Mouse (Mus musculus) embryonic facial prominence, embryonic 11.5 days (tissue): ENCODE data around the gene Pgpep1. TPM values are rescaled to one million over a fixed set of nuclear protein-coding genes. Genes with fewer than 3 reads are reported as not detected.

Experiments
- ATAC-seq: fragments of 200-750 bp; cut with Nextera tagmentation; replicated peaks from 2 replicates; pipeline ENCODE4 v1.8.0; 2017; ENCODE audit warnings: low read depth; ENCODE audit not compliant: insufficient number of reproducible peaks, low FRiP score, low TSS enrichment
- DNase-seq: peaks from one replicate; pipeline ENCODE4 v3.0.0-alpha.2; 2015; ENCODE audit warnings: low spot score
- H3K27ac ChIP-seq: fragments of 300-500 bp; sonication (generic); replicated peaks from 2 replicates; pipeline ENCODE4 v1.5.1; 2014; ENCODE audit warnings: mild to moderate bottlenecking, low read depth, low read length, control low read depth
- H3K27me3 ChIP-seq: fragments of 300-500 bp; sonication (generic); 2 replicates; pipeline ENCODE4 v1.6.1; 2014; ENCODE audit warnings: mild to moderate bottlenecking, low read length, moderate library complexity, mixed read lengths; ENCODE audit not compliant: control insufficient read depth, insufficient read depth
- H3K36me3 ChIP-seq: fragments of 300-500 bp; sonication (generic); replicated peaks from 2 replicates; pipeline ENCODE4 v1.6.1; 2014; ENCODE audit warnings: low read depth, mild to moderate bottlenecking, low read length, moderate library complexity, mixed read lengths; ENCODE audit not compliant: control insufficient read depth, insufficient read depth
- H3K4me1 ChIP-seq: fragments of 300-500 bp; sonication (generic); 2 replicates; pipeline ENCODE4 v1.6.1; 2014; ENCODE audit warnings: low read length, mixed read lengths; ENCODE audit not compliant: control insufficient read depth, insufficient read depth
- H3K4me2 ChIP-seq: fragments of 300-500 bp; sonication (generic); 2 replicates; pipeline ENCODE4 v1.6.1; 2014; ENCODE audit warnings: low read depth, mild to moderate bottlenecking, control low read depth, low read length, moderate library complexity
- H3K4me3 ChIP-seq: fragments of 300-500 bp; sonication (generic); 2 replicates; pipeline ENCODE4 v1.5.1; 2014; ENCODE audit warnings: low read depth, low read length, control low read depth
- H3K9ac ChIP-seq: fragments of 300-500 bp; sonication (generic); replicated peaks from 2 replicates; pipeline ENCODE4 v1.6.1; 2014; ENCODE audit warnings: mild to moderate bottlenecking, control low read depth, low read length
- H3K9me3 ChIP-seq: fragments of 300-500 bp; sonication (generic); replicated peaks from 2 replicates; pipeline ENCODE4 v1.6.1; 2016; ENCODE audit warnings: mild to moderate bottlenecking, low read length, inconsistent platforms, mixed read lengths; ENCODE audit not compliant: control insufficient read depth
- WGBS: fragments of 180-500 bp; shearing (Covaris S2); extraction: QIAGEN DNeasy Blood & Tissue Kit; methylation state at CpG from one replicate; pipeline ENCODE4 v1.1.7; 2014; 5-methylcytosine and 5-hydroxymethylcytosine counted together
- polyA plus RNA-seq: library from polyadenylated mRNA; unstranded; fragments of >200 nt; fragmentation: Nextera tagmentation; extraction: Ambion mirVana; gene quantifications from 2 replicates; pipeline ENCODE4 v1.2.1, GENCODE M21; 2014

Gene Pgpep1
- polyA plus RNA-seq, 1 experiment from 2014 or later = 59.8 TPM

DNA sequence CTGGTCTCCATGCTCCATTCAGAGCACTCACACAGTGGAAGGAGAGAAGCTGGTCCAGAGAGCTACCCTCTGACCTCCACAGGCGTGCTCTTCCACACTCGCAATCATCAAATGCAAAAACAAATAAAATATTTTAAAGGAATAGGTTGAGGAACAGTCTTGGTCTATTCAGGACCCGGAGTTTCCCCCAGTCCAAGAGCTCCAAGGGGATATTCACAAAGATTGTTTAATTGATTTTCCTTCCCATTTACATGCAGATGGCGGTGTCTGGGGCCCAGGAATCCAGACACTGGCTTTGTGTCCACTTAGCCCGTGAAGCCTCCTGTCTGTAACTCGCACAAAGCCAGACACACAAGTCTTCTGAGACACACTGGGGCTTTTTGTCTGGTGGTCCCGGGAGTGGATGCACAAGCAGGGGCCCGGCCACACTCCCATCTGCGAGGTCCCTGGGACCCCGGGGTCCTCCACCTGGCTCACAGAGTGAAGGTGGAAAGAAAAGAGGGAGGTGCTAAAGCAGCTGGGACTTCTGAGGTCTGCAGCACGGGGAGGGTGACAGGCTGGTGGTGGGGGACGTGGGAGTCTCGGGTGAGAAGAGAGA lies 3.9 kb downstream of the Pgpep1 start:
- no peaks in the 10 kb centered on the region for H3K4me1 ChIP-seq
- no peak for DNase-seq
- no peak overlapping the region; the same call in 1 of the 2 replicates for H3K9ac ChIP-seq

GRCm38 (mm10) chr8:70655469-70655868 lies 4.7 kb downstream of the Pgpep1 start:
- H3K9ac ChIP-seq = peak overlapping the region; percentile 11; the same call in 1 of the 2 replicates
- H3K4me1 ChIP-seq = no peaks in the 10 kb centered on the region
- no peaks in the 10 kb centered on the region for H3K27me3 ChIP-seq
- ATAC-seq = no peak
- DNase-seq = no peak
- H3K4me3 ChIP-seq = no peak overlapping the region
- WGBS = 13% methylated on average over 2 of the region's 2 CpGs
- no peaks in the 10 kb centered on the region; the same call in 1 of the 2 replicates for H3K36me3 ChIP-seq
- no peak overlapping the region for H3K4me2 ChIP-seq
- peak overlapping the region; percentile 41; the same call in 1 of the 2 replicates for H3K27ac ChIP-seq
- no peaks in the 10 kb centered on the region for H3K9me3 ChIP-seq

More for the DNA sequence above, 3.9 kb downstream of the Pgpep1 start:
- no peak overlapping the region for H3K4me2 ChIP-seq
- no peaks in the 10 kb centered on the region for H3K9me3 ChIP-seq
- H3K27ac ChIP-seq = peak overlapping the region; percentile 54
- H3K4me3 ChIP-seq = no peak overlapping the region
- no peak for ATAC-seq
- H3K36me3 ChIP-seq = no peaks in the 10 kb centered on the region
- WGBS = 58% methylated on average over 13 of the region's 13 CpGs
- H3K27me3 ChIP-seq = no peaks in the 10 kb centered on the region

GRCm38 (mm10) chr8:70654121-70654520 lies 6.1 kb downstream of the Pgpep1 start:
- Histone ChIP-seq H3K27me3 (no peaks in the 10 kb centered on the region), H3K4me3 (no peak overlapping the region), H3K36me3 (no peaks in the 10 kb centered on the region; the same call in 1 of the 2 replicates), H3K9ac (no peak overlapping the region), H3K9me3 (no peaks in the 10 kb centered on the region), H3K27ac (no peak overlapping the region), H3K4me1 (no peaks in the 10 kb centered on the region), H3K4me2 (no peak overlapping the region)
- DNase-seq = no peak
- WGBS = 45% methylated on average over 1 of the region's 1 CpGs
- ATAC-seq = no peak

DNA sequence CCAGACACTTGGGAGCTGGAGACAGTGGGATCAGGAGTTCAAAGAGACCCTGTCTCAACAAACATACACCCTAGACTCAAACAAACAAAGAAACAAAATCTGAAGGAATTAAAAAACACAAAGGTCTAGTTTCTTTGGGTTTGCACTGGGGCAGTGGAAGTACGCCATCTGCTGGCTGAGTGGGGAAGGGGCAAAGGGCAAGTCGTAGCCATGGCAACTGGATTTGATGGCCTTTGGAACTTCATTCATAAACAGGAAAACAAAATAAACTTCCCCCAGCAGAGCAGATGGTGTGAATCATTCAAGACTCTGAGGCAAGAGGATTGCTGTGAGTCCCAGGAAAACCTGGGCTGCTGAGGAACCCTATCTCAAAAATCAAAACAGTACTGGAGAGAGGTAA lies 7.0 kb downstream of the Pgpep1 start:
- Histone ChIP-seq H3K4me1 (no peaks in the 10 kb centered on the region), H3K27ac (no peak overlapping the region), H3K4me3 (no peak overlapping the region), H3K36me3 (no peaks in the 10 kb centered on the region; the same call in 1 of the 2 replicates), H3K9me3 (no peaks in the 10 kb centered on the region), H3K4me2 (no peak overlapping the region), H3K9ac (no peak overlapping the region), H3K27me3 (no peaks in the 10 kb centered on the region)
- 54% methylated on average over 2 of the region's 2 CpGs for WGBS
- DNase-seq (peak; percentile 53), ATAC-seq (no peak)

- DNase-seq = no peak
- WGBS = 94% methylated on average over 17 of the region's 17 CpGs
- Histone ChIP-seq H3K4me1 (peaks cover 8% of the 10 kb centered on the region), H3K9ac (no peak overlapping the region), H3K4me3 (no peak overlapping the region), H3K36me3 (no peaks in the 10 kb centered on the region; the same call in 1 of the 2 replicates), H3K9me3 (no peaks in the 10 kb centered on the region), H3K27me3 (no peaks in the 10 kb centered on the region), H3K4me2 (no peak overlapping the region), H3K27ac (no peak overlapping the region)
- no peak for ATAC-seq
Measured at GRCm38 (mm10) chr8:70650351-70650750, 9.8 kb downstream of the Pgpep1 start.

GRCm38 (mm10) chr8:70649324-70649723 lies 10.9 kb downstream of the Pgpep1 start:
- no peak for ATAC-seq
- no peaks in the 10 kb centered on the region for H3K27me3 ChIP-seq
- no peaks in the 10 kb centered on the region; the same call in 1 of the 2 replicates for H3K36me3 ChIP-seq
- H3K4me2 ChIP-seq = no peak overlapping the region
- peak; percentile 50 for DNase-seq
- H3K4me1 ChIP-seq = peaks cover 8% of the 10 kb centered on the region
- 88% methylated on average over 4 of the region's 4 CpGs for WGBS
- no peak overlapping the region for H3K4me3 ChIP-seq
- no peak overlapping the region for H3K27ac ChIP-seq
- no peaks in the 10 kb centered on the region for H3K9me3 ChIP-seq
- H3K9ac ChIP-seq = no peak overlapping the region

- Histone ChIP-seq H3K27ac (no peak overlapping the region), H3K4me1 (peaks cover 8% of the 10 kb centered on the region), H3K9me3 (no peaks in the 10 kb centered on the region), H3K36me3 (no peaks in the 10 kb centered on the region; the same call in 1 of the 2 replicates), H3K9ac (no peak overlapping the region), H3K27me3 (no peaks in the 10 kb centered on the region), H3K4me2 (no peak overlapping the region), H3K4me3 (no peak overlapping the region)
- no peak for DNase-seq
- 58% methylated on average over 3 of the region's 3 CpGs for WGBS
- ATAC-seq = no peak
Measured at GRCm38 (mm10) chr8:70648921-70649320, 11.3 kb downstream of the Pgpep1 start.

GRCm38 (mm10) chr8:70648164-70648442 lies 12.1 kb downstream of the Pgpep1 start:
- 36% methylated on average over 1 of the region's 1 CpGs for WGBS
- Histone ChIP-seq H3K36me3 (no peaks in the 10 kb centered on the region; the same call in 1 of the 2 replicates), H3K4me1 (peaks cover 8% of the 10 kb centered on the region), H3K27me3 (no peaks in the 10 kb centered on the region), H3K4me2 (no peak overlapping the region), H3K27ac (no peak overlapping the region), H3K9ac (no peak overlapping the region), H3K4me3 (no peak overlapping the region), H3K9me3 (no peaks in the 10 kb centered on the region)
- no peak for DNase-seq
- no peak for ATAC-seq
